Mouse (Mus musculus) frontal cortex, postnatal 36 days (tissue): ENCODE results near the gene Tmem114.

Source experiments
- DNase-seq, 2 experiments: peaks; one replicate each; pipeline ENCODE4 v3.0.0; 2022; ENCODE audit warnings: low spot score in 2 of 2

The Tmem114 gene

GRCm38 (mm10) chr16:8409197-8409596 lies 15.7 kb downstream of the Tmem114 start:
- DNase-seq: no peak

GRCm38 (mm10) chr16:8406708-8407107 lies 18.2 kb downstream of the Tmem114 start:
- peak; percentile 51 to 64 for DNase-seq

- DNase-seq: no peak
These were observed 22.3 kb downstream of the Tmem114 start for GRCm38 (mm10) chr16:8402663-8403062.

- DNase-seq: no peak
These were observed 23.6 kb downstream of the Tmem114 start for GRCm38 (mm10) chr16:8401171-8401955.

GRCm38 (mm10) chr16:8399868-8400267 lies 25.1 kb downstream of the Tmem114 start:
- DNase-seq: no peak

- no peak for DNase-seq
These were observed 30.0 kb downstream of the Tmem114 start for GRCm38 (mm10) chr16:8394946-8395345.

GRCm38 (mm10) chr16:8388491-8388890 lies 36.4 kb downstream of the Tmem114 start:
- no peak for DNase-seq

GRCm38 (mm10) chr16:8386386-8386785 lies 38.5 kb downstream of the Tmem114 start:
- no peak for DNase-seq

- DNase-seq: no peak
These were observed 39.3 kb downstream of the Tmem114 start for GRCm38 (mm10) chr16:8385679-8386078.

- no peak for DNase-seq
These were observed 40.2 kb downstream of the Tmem114 start for GRCm38 (mm10) chr16:8384772-8385171.

GRCm38 (mm10) chr16:8383396-8383795 lies 41.5 kb downstream of the Tmem114 start:
- DNase-seq: no peak

GRCm38 (mm10) chr16:8363066-8363465 lies 61.9 kb downstream of the Tmem114 start:
- no peak for DNase-seq
